Mouse (Mus musculus) kidney, postnatal 10 days (tissue): ENCODE measurements around the gene Txnl4b.
A peak's percentile ranks its signal among the peaks of the same experiment; 100 is the strongest.

ENCODE experiments used
- DNase-seq: peaks from one replicate; pipeline ENCODE4 v3.0.0; 2021; ENCODE audit warnings: mixed read lengths

Gene Txnl4b

GRCm38 (mm10) chr8:109606725-109607124, 41.0 kb downstream of the Txnl4b start:
- DNase-seq, result no peak

DNA sequence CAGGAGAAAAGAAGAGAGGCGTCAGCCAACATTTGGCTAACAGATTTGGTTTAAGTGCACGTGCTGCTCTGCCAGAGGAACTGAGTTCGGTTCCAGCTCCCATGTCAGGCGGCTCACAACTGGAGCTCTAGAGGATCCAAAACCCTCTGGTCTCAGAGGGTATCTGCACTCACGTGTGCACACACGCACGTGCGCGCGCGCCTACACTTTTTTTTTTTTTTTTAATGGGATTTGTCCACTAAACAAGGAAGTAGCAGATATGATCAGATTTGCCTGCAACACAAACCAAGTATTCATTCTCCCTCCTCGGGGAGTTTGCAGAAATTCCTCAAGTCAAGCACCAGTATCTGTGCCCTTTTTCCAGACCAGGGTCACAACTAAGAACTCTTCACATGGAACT, 42.0 kb downstream of the Txnl4b start:
- no peak for DNase-seq

DNA sequence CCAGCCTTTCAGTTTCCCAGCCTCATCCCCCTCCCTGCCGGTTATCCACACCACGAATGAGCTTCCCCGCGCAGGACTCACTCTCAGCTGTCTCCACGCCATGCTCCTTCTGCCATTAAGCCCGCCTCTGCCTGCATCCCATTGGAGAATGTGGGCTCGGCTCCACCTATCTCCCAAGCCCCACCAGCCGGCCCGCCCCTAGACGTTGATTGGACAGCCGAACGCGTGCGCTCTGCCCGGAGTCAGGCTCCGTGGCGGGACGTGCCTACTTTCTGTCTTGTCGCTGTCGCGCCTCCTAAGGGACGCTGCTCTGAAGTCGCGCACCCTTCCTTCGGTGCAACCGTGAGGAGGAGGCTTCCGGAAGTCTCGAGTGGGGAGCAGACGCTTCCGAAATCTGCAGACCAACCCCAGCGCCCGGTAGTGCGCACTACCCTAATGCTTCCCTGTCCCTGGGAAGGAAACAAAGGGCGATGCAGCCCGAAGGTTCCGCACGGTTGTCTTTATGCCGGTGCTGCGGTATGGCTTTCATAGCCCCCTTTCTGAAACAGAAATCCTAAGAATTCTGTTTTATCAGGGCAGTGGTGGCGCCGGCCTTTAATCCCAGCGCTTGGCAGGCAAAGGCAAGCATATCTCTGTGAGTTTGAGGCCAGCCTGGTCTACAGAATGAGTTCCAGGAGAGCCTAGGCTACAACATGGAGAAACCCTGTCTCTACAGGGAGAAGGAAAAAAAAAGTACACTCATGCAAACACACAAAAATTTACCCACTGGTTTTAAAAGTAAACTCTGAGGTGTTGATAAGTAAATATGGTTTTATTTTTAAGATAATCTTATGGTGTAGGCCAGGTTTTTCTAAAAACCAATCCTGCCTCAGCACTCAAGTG, 42.8 kb downstream of the Txnl4b start, which contains the start of gene Dhodh:
Gene Dhodh, minus strand, starts transcription at position 403 of the 882 bp plus-strand sequence.
- DNase-seq, result peak; percentile 97

DNA sequence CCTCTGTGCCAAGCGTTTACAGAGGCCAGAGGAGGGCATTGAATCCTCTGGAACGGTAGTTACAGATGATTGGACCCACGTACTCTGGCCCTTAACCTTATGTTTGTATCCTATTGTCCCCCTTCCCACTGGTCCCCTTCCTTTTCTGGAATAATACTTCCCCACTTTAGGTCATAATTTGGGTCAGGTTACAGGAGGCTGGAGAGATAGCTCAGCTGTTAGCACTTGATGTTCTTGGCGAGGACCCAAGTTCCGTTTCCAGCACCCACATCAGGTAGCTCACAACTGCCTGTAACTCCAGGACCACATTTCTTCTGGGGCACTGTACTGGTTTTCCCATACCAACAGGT, 43.4 kb downstream of the Txnl4b start:
- DNase-seq, result no peak

- no peak for DNase-seq
Measured at GRCm38 (mm10) chr8:109614243-109615210, 48.8 kb downstream of the Txnl4b start, which contains the start of gene Pkd1l3. Gene Pkd1l3, plus strand, starts transcription at chr8:109614517.

GRCm38 (mm10) chr8:109615569-109615968, 49.9 kb downstream of the Txnl4b start:
- no peak for DNase-seq
